Mouse (Mus musculus) frontal cortex, postnatal 25 days (tissue): Measurements from ENCODE around the gene Aig1.

Experiments used
- DNase-seq, 2 experiments: peaks; one replicate each; pipeline ENCODE4 v3.0.0; 2022; ENCODE audit warnings: low spot score in 2 of 2

The Aig1 gene

GRCm38 (mm10) chr10:13849205-13849604 is 19.6 kb downstream of the Aig1 start:
- no peak for DNase-seq

- DNase-seq = no peak
Measured at GRCm38 (mm10) chr10:13844864-13845263, 23.9 kb downstream of the Aig1 start.

GRCm38 (mm10) chr10:13843746-13844145 is 25.0 kb downstream of the Aig1 start:
- DNase-seq = no peak

- DNase-seq = no peak
Measured at GRCm38 (mm10) chr10:13842855-13843254, 25.9 kb downstream of the Aig1 start.

- DNase-seq = no peak
Measured at GRCm38 (mm10) chr10:13838511-13839126, 30.2 kb downstream of the Aig1 start.

- no peak for DNase-seq
Measured at GRCm38 (mm10) chr10:13837709-13838456, 30.9 kb downstream of the Aig1 start.

GRCm38 (mm10) chr10:13836956-13837355 is 31.8 kb downstream of the Aig1 start:
- DNase-seq = no peak

- no peak for DNase-seq
Measured at GRCm38 (mm10) chr10:13835737-13836475, 32.9 kb downstream of the Aig1 start.

- DNase-seq = no peak
Measured at GRCm38 (mm10) chr10:13834056-13834455, 34.7 kb downstream of the Aig1 start.

- DNase-seq = no peak
Measured at GRCm38 (mm10) chr10:13833066-13833566, 35.7 kb downstream of the Aig1 start.

- no peak for DNase-seq
Measured at GRCm38 (mm10) chr10:13832546-13833033, 36.2 kb downstream of the Aig1 start.

- DNase-seq = no peak
Measured at GRCm38 (mm10) chr10:13827150-13827549, 41.6 kb downstream of the Aig1 start.

GRCm38 (mm10) chr10:13813591-13813990 is 55.2 kb downstream of the Aig1 start:
- DNase-seq = no peak

GRCm38 (mm10) chr10:13808291-13808690 is 60.5 kb downstream of the Aig1 start:
- no peak for DNase-seq

GRCm38 (mm10) chr10:13806806-13807205 is 62.0 kb downstream of the Aig1 start:
- DNase-seq = no peak

- DNase-seq = no peak
Measured at GRCm38 (mm10) chr10:13801296-13801695, 67.5 kb downstream of the Aig1 start.

GRCm38 (mm10) chr10:13793458-13793857 is 75.3 kb downstream of the Aig1 start:
- DNase-seq = no peak

- no peak for DNase-seq
Measured at GRCm38 (mm10) chr10:13792788-13793187, 76.0 kb downstream of the Aig1 start.

GRCm38 (mm10) chr10:13789604-13790003 is 79.2 kb downstream of the Aig1 start:
- DNase-seq = no peak

GRCm38 (mm10) chr10:13788057-13788456 is 80.7 kb downstream of the Aig1 start:
- no peak for DNase-seq

GRCm38 (mm10) chr10:13782774-13783173 is 86.0 kb downstream of the Aig1 start:
- no peak for DNase-seq

- DNase-seq = no peak
Measured at GRCm38 (mm10) chr10:13782235-13782757, 86.5 kb downstream of the Aig1 start.
